13 mouse cellular contexts compared by ENCODE assay signal in genomic region chr17:30240659-30241058, GRCm38 (mm10).
DNase-seq lines count a peak whose midpoint lies in the region; ATAC-seq and TF ChIP-seq lines count a peak whose summit lies in the region.
"Had no signal": no experiment of that assay in that cellular context is flagged by ENCODE, and none has a peak within 500 bp of the region (broad histone marks: within the 10 kb centered on the region; RNA-seq: fewer than 3 reads in every experiment).

No protein-coding gene starts in this region.

- 74% methylated on average over 4 of the region's 4 CpGs for WGBS in limb, embryonic 15.5 days
- WGBS in limb, embryonic 10.5 days, result 85% methylated on average over 4 of the region's 4 CpGs
- WGBS in neural tube, embryonic 15.5 days, result 79% methylated on average over 4 of the region's 4 CpGs

- H3K27me3 ChIP-seq in limb, embryonic 15.5 days, result no peaks in the 10 kb centered on the region
- H3K27me3 ChIP-seq in limb, embryonic 10.5 days (ENCODE audit: low read depth, poor library complexity, severe bottlenecking), result no peaks in the 10 kb centered on the region
- H3K27me3 ChIP-seq in neural tube, embryonic 15.5 days (replicated peaks), result no peaks in the 10 kb centered on the region
- H3K27me3 ChIP-seq: liver, embryonic 15.5 days had no signal

- H3K36me3 ChIP-seq in limb, embryonic 15.5 days, result no peaks in the 10 kb centered on the region
- no peaks in the 10 kb centered on the region for H3K36me3 ChIP-seq in limb, embryonic 10.5 days
- no peaks in the 10 kb centered on the region for H3K36me3 ChIP-seq in neural tube, embryonic 15.5 days
- H3K36me3 ChIP-seq: liver, embryonic 15.5 days had no signal

- no peak for TF ChIP-seq CTCF in gastrocnemius, adult 2 months (IDR thresholded peaks at IDR 0.05)

- peak overlapping the region; percentile 79 for H3K27ac ChIP-seq in gastrocnemius, adult 2 months
- H3K27ac ChIP-seq in limb, embryonic 15.5 days, result 0 out of 2 replicates have a peak overlapping the region, but pooled peaks have one; percentile 48
- no peak overlapping the region for H3K27ac ChIP-seq in limb, embryonic 10.5 days
- no peak overlapping the region for H3K27ac ChIP-seq in neural tube, embryonic 15.5 days (replicated peaks)
- H3K27ac ChIP-seq: liver, embryonic 15.5 days had no signal

- no peaks in the 10 kb centered on the region for H3K9me3 ChIP-seq in limb, embryonic 15.5 days
- H3K9me3 ChIP-seq in limb, embryonic 10.5 days (replicated peaks), result no peaks in the 10 kb centered on the region
- H3K9me3 ChIP-seq in neural tube, embryonic 15.5 days (replicated peaks), result no peaks in the 10 kb centered on the region
- H3K9me3 ChIP-seq: liver, embryonic 15.5 days had no signal

- no peak overlapping the region for H3K9ac ChIP-seq in limb, embryonic 15.5 days
- no peak overlapping the region for H3K9ac ChIP-seq in neural tube, embryonic 15.5 days (replicated peaks)
- H3K9ac ChIP-seq: liver, embryonic 15.5 days had no signal

- no peak overlapping the region for H3K4me2 ChIP-seq in limb, embryonic 15.5 days
- no peak overlapping the region for H3K4me2 ChIP-seq in neural tube, embryonic 15.5 days
- H3K4me2 ChIP-seq: liver, embryonic 15.5 days had no signal

- peak; percentile 84 for DNase-seq in gastrocnemius, adult 2 months
- no peak for DNase-seq in gastrocnemius, postnatal 10 days
- DNase-seq in limb, embryonic 10.5 days (ENCODE audit: low spot score), result no peak
- DNase-seq in cerebellum, postnatal 25 days, result peak; percentile 72 to 73
- DNase-seq in spleen, adult 12 weeks (ENCODE audit: low spot score), result no peak
- DNase-seq: kidney, postnatal 14 days; layer of hippocampus, adult 9-11 months; thymus, postnatal 36 days had no signal

- ATAC-seq in limb, embryonic 15.5 days (ENCODE audit: insufficient number of reproducible peaks, low FRiP score, low TSS enrichment, low read depth), result no peak
- ATAC-seq in neural tube, embryonic 15.5 days (ENCODE audit: low FRiP score), result no peak
- ATAC-seq: activated CD4-positive, CD25-positive, alpha-beta regulatory T cell, adult 4 months; intestine, embryonic 16.5 days had no signal

- H3K4me3 ChIP-seq in gastrocnemius, adult 2 months, result no peak overlapping the region
- no peak overlapping the region for H3K4me3 ChIP-seq in limb, embryonic 15.5 days
- H3K4me3 ChIP-seq in limb, embryonic 10.5 days, result no peak overlapping the region
- no peak overlapping the region for H3K4me3 ChIP-seq in neural tube, embryonic 15.5 days (replicated peaks)
- H3K4me3 ChIP-seq: liver, embryonic 15.5 days had no signal

- intact Hi-C loops in gastrocnemius, adult 2 months (cut with DNase I), result loop anchor here (5.0 kb wide), 1 partner anchor 38 kb away; no protein-coding TSS in a partner anchor

- peaks cover 57% of the 10 kb centered on the region for H3K4me1 ChIP-seq in limb, embryonic 15.5 days
- peaks cover 43% of the 10 kb centered on the region for H3K4me1 ChIP-seq in limb, embryonic 10.5 days
- peaks cover 61% of the 10 kb centered on the region for H3K4me1 ChIP-seq in neural tube, embryonic 15.5 days

Comparison
In these comparisons a context has a peak if more than half of its experiments do, and no peak if none do; other contexts are left out.
1. DNase-seq: peak in gastrocnemius, adult 2 months (single experiment) and cerebellum, postnatal 25 days (2 of 2); none in gastrocnemius, postnatal 10 days (single experiment), limb, embryonic 10.5 days (single experiment) and spleen, adult 12 weeks (single experiment).
2. H3K27ac ChIP-seq: peak in gastrocnemius, adult 2 months (single experiment) and limb, embryonic 15.5 days (single experiment); none in limb, embryonic 10.5 days (single experiment) and neural tube, embryonic 15.5 days (single experiment).